Mouse (Mus musculus) kidney, adult 9 months (tissue): ENCODE measurements at regions not wholly inside any gene's neighbourhood (a gene's known extent, or its start where the extent isn't known, plus 50 kb on each side); places are given as distances from the start of the nearest gene placed in this dataset.
"Not testable (repeated sequence)": the region's sequence is repeated elsewhere in the genome, so short reads cannot be mapped to it uniquely, and the experiment has no call there.

Source experiments
- DNase-seq: peaks from one replicate; pipeline ENCODE4 v3.0.0; 2022

DNA sequence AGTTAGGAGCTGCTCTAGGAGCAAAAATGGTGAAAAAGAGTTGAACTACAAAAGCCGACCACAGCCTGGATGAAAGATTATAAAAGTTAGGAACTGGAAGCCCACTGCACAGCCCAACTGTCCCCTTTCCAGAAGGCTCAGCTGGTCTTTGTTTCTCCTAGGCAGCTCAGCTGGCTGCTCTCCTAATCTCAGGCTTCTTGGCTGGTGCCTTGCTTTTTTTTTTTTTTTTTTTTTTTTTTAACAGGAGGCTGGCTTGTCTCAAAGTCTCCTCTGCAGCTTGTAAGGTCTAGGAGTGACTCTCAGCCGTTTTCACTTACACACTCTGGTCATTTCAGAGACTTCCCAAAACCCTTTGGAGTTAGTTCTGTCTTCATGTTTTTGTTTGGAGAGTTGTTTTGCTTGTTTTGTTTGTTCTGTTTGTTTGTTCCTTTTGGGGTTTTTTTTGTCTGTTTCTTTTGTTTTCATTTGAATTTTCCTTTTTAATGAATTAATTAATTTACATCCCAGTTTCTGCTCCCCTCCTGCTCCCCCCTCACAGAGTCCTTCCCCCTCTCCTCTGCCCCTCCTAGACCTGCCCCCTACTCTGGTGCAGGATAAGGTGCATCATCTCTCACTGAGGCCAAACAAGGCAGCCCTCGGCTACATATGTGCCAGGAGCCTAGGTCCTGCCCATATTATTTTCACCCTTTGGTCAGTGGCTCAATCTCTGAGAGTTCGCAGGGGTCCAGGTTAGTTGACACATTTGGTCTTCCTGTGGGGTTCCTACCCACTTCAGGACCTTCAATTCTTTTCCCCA, 225.6 kb upstream of the Gm11146 start:
- DNase-seq, result peak; percentile 2

DNA sequence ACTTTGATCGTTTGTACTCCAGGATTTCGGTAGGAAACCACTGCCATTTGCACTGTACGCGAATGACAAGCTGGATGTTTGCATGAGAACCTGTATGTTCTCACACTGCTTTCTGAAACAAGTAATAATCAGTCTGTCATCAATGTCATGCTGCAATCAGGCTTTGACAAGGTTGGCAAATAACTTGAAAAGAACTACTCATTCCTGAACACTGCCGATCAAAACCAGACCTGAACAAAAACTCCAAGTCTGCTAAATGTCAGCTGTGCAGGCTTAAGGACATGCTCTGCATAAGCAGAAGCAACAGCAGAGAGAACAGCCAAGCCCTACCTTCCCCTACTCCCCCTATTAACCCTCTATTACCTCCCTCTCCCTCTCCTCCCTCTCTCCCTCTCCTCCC, 197.8 kb upstream of the Gm11146 start:
- no peak for DNase-seq

DNA sequence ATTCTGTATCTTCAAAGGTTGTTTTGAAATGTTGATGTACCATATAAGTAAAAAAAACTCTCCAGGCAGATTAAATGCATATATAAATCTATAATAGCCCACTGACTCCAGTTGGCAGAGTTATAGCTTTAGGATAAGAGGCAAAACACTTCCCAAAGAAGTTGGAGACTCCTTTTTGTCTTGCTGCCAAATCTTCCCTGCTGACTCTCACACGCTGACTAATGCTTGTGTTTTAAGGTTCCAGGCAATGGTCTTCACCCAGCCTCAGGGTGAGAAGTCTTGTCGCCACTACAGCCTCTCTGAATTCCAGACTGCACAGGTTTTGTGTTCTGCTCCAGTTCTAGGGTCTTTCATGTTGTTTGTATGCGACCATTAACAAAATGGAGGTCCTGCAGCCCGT, 195.0 kb upstream of the Gm11146 start:
- DNase-seq, result no peak

DNA sequence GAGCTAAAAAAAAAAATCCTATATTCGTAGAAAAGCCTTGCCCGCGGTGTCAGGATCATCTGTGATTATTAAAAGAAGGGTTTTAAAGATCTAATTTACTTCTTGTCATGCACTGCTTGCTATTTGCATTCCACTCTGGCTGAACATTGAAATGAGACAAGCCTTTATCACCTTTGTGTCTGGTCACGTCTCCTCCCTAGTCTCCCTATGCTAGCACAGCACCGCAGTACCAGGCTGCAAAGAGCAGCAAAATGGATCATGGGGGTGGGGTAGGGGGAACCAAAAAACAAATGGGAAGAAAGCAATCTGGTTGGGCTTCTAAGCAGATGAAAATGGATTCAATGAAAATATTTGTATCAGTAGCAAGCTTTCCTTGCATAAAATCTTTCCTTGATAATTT, 187.8 kb upstream of the Gm11146 start:
- DNase-seq, result no peak

DNA sequence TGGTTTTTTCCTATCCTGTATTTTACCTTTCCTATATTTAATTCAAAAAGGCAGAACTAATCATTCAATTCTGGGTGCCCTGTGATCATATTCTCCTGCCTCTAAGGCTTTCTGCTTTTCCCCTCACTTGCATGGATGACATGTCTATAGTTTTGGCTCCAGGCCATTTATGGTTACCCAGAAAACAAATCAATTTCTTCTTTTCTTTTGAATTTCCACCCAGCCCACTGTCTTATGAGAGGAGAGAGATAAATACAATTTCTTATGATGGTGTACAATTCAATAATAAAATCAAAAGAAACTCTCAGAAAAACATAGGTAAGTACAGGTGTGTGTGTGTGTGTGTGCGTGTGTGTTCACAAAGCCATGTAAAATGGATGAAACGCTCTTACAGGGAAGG, 187.3 kb upstream of the Gm11146 start:
- no peak for DNase-seq

DNA sequence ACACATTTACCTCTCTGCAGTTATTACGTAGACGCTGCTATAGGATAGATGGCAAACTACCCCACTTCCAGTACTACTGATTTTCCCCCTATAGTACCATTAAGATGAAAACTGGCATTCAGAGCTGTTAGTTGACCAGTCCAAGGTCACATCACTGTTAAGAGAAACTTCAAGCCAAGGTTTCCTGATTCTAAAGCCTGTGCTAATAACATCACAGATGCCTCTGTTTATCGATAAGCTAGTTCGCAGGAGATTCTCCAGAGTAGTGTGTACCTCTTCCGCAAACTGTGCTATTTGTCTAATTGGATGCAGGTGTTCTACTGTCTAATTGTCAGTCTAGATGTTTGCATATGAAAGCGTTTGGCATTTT, 186.9 kb upstream of the Gm11146 start:
- no peak for DNase-seq

DNA sequence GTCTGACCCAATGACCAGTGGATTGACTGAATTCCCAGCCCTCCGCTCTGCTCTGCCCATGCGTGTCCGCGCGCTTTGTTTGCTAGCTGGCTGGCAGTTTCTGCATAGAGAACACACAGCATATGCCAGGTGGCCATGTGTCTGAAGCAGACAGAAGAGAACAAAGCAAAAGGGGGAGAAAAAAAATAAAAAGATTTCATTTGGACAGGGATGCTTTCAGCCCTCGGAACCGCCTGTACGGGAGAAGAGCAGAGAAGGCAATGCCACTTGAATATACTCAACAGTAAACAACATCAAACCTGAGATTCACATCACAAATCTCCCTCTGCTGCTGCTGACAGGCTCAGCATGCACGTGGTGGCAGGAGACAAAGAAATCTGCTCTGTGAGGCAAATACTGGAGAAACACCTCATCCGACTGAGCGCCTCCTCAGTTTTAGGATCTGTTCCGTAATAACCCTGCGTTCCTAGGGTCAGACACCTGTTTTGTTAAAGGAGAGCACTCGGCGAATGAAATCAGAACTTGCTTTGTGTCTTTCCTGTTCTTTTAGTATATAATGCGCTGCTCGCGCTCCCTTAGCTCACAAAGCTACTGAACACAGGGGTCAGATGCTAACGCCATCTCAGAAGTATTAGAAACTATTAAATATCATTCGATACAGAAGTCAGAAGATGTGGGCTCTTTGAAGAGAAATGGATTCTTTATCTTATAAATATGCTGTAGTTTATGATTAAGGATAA, 186.3 kb upstream of the Gm11146 start:
- DNase-seq, result no peak

DNA sequence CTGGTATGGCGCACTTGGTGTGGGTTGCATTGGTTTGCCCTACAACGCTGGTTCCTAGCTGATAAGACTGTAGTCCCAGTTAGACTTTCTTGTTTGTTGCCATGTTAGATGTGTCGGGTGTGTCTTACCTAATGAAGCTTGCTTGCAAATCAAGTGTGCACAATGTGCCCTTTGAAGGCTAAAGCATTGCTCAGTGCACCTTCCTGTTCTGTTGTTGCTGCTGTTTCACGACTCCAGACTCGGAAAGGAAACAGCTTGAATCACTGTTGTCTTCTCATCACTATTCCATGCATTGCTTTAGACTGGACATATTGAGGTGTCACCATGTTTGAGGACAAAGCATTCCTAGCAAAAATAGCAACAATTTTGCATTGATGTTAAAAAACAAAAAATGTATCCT, 185.1 kb upstream of the Gm11146 start:
- DNase-seq, result no peak

DNA sequence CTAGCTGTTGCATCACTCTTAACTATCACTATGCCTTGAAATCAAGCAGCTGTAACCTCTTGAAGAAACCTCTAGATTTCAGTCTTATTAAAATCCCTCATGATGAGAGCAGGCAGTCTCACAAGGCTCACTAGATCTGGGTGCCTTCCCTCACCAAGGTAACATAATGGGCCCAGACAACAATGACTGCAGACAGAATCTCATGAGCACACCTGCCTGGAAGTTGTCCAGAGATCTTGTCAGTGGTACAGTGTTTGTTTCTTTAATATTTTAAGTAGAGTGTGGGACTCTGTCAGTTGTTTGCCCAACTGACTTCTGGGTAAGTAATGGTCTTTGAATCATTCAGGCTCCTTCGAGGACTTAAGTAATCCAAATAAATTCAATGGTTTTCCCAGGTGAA, 177.1 kb upstream of the Gm11146 start:
- no peak for DNase-seq

DNA sequence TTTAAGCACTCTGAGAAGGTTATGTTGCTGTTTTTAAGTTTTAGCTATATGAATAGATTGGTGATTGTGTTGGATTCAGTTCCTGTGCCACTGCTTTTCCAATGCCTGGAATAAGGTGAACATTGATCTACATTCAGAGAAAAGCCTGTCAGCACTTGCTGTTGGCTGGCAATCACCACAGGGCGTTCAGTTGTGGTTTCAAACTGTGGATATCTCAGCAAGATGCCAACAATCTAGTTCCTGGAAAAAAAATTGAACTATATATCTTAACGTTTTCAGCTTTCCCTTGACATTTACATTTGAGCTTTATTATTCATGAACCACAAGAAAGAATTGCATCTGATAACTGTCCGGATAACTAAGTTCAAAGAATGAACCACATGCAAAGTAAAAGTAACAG, 170.2 kb upstream of the Gm11146 start:
- no peak for DNase-seq

DNA sequence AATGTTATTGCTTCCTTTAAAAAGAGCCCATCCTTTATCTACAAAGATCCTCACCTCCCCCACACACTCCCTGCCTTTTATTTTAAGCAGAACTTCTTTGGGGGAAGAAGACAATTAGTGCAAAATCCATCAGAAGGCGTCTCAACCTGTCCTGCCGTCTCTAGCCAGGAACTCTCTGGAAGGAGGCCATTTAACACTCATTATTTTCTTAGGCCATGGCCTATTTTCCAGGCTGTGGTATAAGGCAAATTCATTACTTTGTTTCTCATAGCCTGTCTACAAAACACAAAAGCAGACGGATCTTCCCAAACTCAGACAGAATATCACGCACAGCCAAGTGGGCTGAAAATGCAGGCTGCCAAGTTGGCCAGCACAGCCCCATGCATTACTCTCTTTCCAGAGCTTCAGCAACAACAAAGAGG, 159.0 kb upstream of the Gm11146 start:
- DNase-seq, result no peak

DNA sequence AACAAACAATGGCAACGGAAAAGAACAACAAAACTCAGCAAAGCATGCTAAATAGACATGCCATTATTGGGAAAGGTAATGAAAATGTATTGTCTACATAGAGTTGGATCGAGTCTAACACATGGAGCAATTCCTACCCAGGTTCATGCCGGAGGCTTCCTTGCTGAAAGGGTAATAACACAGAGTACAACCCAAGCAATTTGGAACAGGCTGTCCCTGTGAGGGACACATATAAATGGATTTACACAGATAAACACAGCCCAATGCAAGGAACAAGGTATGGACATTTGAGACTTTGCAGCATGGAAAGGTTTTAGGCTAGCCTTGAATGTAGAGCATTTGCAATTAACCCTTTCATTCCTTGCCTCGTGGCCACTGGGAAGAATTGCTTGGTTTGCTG, 158.6 kb upstream of the Gm11146 start:
- DNase-seq, result no peak

DNA sequence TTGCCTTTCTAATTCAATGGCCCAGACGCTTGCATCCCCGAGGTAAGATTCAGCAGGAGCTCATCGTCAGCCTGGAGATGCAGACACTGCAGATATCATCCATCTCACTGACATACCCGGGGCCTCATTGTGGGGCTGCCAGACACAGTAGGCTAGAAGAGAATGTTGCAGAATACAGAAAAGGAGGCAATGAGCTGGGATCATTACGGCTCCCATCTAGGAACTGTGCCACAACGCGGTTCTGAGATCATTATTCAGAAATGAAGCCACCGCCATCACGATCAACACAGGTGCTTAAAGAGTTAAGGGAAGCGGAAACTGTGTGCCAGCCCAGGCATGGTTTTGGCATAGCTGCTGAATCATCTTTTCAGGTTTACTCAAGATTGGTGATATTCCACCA, 158.1 kb upstream of the Gm11146 start:
- DNase-seq, result no peak

DNA sequence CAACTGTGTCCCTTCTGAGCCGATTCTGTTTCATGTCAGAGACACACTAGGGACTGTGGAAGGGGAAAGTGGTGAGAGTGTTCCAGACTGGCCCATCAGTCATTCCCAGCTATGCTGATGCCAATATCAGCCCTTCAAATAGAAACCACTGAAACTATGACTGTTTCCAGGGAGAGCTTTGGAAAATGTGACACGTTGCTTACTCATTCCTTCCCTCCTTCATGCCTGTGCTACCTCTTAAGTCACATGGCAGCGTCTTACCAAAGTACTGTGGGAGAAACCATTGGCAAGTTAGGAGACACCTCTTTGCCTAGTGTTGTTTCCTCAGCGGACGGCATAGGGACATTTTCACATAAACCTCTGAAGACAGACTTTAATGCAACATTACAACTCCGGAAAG, 153.0 kb upstream of the Gm11146 start:
- DNase-seq, result no peak

DNA sequence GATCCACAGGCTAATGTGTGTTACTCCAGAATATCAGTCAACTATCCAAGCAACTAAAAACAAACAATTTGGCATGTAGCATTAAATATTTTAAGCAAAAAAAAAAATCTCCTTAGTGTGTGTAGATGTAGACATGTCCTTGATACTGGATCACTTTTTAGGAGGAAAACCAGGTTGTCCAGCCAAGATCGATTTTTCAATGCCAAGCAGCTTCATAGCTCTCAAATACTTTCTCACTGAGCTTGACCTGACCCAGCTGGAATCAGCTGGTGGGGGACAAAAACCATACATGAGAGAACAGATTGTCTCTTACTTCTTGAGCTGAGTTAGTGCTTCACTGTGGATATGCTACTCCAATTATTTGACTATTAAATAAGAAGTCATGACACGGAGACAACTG, 147.6 kb upstream of the Gm11146 start:
- DNase-seq, result no peak

DNA sequence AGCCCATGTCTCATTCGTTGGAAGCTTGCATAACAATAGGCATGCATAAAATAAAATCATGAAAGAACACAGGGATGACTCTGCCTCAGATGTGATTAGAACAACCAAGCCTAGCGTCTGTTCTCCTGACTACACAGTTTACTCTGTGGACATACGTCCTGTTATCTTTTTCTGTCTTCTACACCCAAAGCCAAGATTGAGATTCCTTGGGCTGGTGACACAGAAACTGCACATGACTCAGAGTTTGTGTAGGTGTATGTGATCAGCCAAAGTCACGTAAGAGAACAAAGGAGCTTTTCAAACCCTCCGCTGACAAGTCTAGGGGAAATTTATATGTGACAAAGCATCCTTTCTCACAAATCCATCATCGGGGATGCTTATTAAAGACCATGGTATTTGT, 141.9 kb upstream of the Gm11146 start:
- no peak for DNase-seq

DNA sequence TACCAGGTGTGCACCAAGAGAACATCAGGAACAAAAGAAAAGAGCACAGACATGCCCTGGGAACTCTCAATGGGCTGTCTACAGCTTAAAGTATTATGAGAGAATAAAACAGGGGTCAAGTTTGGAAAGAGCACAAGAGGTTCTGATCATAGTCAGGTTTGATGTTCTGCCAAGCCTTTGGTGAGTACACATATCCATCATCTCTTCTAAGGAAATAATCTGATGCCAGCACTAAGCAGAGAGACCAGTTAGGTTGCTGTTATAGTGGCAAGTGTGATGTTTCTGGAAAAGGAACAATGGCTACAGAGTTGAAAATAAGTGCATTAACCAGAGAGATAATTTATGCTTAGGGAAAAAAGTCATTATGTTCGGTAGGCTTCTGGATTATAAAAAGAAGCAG, 136.9 kb upstream of the Gm11146 start:
- DNase-seq, result no peak

DNA sequence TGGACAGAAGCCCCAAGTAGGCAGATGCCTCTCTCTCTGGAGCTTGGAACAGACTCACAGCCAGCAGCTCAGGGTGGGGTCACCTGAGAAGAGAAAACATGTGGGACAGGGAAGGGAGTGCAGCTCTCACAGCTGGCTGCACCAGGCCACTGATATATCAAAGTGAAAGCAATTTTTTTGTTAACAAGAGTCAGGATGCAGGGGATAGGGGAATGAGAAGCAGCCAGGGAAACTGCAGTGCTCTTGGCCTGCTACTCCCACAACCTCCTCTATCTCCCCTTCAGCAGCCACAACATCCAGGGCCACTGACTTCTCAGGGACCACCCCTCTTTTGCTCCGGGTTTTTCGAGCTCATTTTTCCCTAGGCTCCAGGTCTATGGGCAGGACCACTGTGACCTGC, 117.5 kb upstream of the Gm11146 start:
- no peak for DNase-seq

DNA sequence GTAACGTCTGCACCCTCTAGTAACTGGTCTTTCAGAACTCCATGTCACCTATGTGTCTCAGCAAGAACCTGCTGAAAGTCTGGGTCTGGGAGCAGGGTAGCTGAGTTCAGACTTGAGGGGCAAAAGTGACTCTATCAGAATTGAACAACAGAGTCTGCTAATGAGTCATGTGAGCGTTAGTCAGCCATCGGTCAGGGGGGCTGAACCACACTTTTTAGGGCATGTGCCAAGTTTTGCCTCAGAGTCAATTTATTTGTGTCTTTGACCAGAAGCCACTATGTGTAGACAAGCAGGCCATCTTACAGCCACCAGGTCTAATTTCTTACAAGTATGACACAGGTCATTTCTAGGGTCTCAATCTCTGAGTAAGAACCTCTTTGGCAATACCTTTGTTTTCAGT, 115.9 kb upstream of the Gm11146 start:
- not testable (repeated sequence) for DNase-seq

DNA sequence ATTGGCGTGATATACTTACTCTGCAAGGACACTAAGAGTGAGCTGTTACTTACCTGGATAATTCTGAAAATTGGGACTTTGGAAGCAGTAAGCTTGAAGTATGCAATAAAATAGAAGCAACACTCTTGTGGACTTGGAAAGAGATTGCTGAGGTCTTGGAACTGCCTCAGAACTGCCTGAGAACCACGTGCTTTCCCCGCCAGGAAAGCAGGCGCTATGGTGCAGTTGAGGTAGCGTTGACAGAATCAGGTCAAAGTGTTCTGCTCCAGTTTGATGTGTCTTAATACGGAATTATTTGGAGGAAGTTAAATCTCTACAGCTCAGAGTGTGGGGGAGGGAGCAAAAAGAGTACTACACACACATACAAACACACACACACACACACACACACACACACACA, 102.8 kb upstream of the Gm11146 start:
- no peak for DNase-seq

DNA sequence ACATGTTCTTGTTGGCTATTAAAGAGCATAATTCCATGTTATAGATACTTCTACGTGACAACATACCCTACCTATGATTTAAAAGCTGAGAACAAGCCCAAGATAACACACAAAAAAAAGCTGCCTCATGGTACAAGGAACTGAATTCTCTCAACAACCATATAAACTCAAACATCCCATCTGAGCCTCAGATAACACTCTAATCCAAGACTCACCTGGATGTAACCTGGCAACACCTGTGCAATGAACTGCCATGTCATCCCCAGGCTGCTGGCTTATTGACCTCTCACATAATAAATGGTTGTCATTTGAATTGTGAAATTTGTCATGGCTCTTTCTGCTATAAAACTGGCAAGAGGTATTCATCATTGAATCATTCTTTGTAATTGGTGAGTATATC, 93.5 kb upstream of the Gm11146 start:
- no peak for DNase-seq

DNA sequence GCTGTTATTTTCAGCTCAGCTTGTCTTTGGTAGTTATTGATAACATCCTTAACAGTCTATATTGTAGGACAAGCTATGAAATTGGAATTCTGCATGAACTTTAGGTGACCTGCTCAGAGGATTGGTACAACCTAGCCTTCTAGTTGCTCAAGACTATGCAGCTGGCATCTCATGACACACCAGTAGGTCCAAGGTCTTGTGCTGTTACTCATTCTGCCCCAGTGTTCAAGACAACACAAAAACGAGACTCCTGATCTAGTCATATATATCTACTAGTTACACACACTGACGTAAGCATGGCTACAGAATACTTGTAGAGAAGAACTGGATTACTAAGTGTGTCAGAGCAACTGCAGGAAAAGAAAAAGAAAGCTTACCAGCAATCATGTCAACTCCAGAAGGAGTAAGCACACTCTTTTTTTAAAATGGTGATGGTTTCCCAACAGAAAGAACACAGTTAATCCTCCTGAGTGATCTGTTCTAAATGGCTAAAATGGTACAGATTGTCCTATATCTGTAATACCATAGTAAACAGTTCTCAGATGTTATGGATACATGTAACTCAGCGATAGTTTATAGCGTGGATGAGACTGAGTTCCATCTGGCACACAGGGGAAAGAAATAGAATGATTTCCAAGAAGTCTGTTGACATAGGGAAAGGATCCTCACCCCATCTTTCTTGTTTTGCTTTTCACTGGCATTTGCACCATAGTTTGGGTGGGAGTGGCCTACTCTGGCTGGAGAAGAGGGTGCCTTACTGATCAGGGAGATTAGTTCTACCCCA, 85.4 kb upstream of the Gm11146 start:
- no peak for DNase-seq

DNA sequence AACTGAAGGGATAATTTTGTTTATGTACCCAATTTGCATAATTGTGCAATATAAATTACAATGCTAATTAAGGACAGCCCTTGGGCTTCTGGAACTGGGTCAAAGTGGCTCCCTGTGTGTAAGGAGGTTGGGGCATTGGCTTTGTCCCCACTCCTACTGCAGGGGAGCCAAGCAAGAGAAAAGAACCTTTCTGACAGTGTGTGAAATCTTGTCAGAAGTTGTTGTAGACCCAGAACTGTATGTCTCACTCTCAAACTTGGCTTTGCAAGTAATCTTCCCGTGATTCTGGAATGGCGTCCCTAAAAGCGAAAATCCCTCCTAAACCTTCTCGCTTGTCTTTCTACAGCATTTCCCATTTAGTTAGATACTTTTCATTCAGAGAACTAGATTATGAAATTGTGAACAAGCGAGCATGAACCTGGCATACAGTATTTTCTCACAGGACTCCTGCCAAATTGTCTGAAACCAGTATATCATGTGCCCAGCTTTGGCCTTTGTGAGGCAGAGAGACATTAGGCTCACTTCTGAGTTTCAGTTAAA, 83.8 kb upstream of the Gm11146 start:
- peak; percentile 6 for DNase-seq

DNA sequence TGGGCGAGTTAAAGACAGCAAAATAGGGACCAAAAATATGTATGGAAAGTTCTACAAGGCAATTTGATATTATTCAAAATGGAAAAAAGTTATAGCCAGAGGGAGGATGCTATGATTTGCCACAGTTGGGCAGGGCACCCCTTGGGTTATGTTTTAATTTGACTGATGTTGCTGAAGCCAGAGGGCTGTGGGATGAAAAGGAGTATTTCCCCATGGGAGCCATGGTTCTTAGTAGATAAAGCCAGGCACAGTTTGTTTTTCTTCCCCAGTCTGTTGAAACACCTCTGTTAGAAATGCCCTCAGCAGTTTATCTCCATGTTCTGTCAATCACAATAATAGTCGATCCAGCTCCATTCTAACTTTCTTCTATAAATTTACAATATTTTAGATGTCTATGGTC, 82.6 kb upstream of the Gm11146 start:
- DNase-seq, result no peak
